Mouse (Mus musculus): Measurements from ENCODE around the gene Mtap. TPM values are rescaled to one million over a fixed set of nuclear protein-coding genes. Genes with fewer than 3 reads are reported as not detected.

Mtap gene
- 120 TPM for polyA plus RNA-seq (2014; fragmentation: Illumina TruSeq; extraction: RNeasy Lipid Tissue Mini Kit (QIAGEN cat#74804); ENCODE audit: low read depth, low replicate concordance)

GRCm38 (mm10) chr4:89136906-89137541 lies at the start of gene Mtap:
Mtap (plus strand) TSS chr4:89137122.

Other genes with a start within 250 kb of the Mtap start
- gene Cdkn2a, start 157.5 kb downstream of the Mtap start, polyA plus RNA-seq (2014; fragmentation: Illumina TruSeq; extraction: RNeasy Lipid Tissue Mini Kit (QIAGEN cat#74804); ENCODE audit: low read depth, low replicate concordance) = not detected
- gene Cdkn2b, start 173.9 kb downstream of the Mtap start, polyA plus RNA-seq (2014; fragmentation: Illumina TruSeq; extraction: RNeasy Lipid Tissue Mini Kit (QIAGEN cat#74804); ENCODE audit: low read depth, low replicate concordance) = 8.7 TPM